In genomic region chr11:32010663-32010970, GRCm38 (mm10) we compare ENCODE assay signal across 11 mouse cellular contexts. TPM values are rescaled to one million over a fixed set of nuclear protein-coding genes. Genes with fewer than 3 reads are reported as not detected.
A peak's percentile ranks its signal among the peaks of the same experiment; 100 is the strongest.
DNase-seq lines count a peak whose midpoint lies in the region; ATAC-seq lines count a peak whose summit lies in the region.
"Had no signal": no experiment of that assay in that cellular context is flagged by ENCODE, and none has a peak within 500 bp of the region (broad histone marks: within the 10 kb centered on the region; RNA-seq: fewer than 3 reads in every experiment).

No protein-coding gene starts in this region.

- peak; percentile 75 for DNase-seq in CD4-positive helper T cell, adult 2 months (ENCODE audit: low read depth, low spot score)
- DNase-seq in NIH3T3 (ENCODE audit: low read depth), result peak; percentile 31
- no peak for DNase-seq in cerebellum, adult 9-10 months
- DNase-seq in ovary, postnatal 14 days (ENCODE audit: low spot score), result no peak

- H3K4me3 ChIP-seq in hindbrain, embryonic 13.5 days, result no peak overlapping the region
- no peak overlapping the region for H3K4me3 ChIP-seq in midbrain, embryonic 15.5 days
- no peak overlapping the region for H3K4me3 ChIP-seq in heart, embryonic 12.5 days
- H3K4me3 ChIP-seq: heart, embryonic 13.5 days; lung, embryonic 15.5 days had no signal

- H3K9me3 ChIP-seq in hindbrain, embryonic 13.5 days, result 0 out of 2 replicates have a peak, but pooled peaks cover 8% of the 10 kb centered on the region
- no peaks in the 10 kb centered on the region; the same call in 1 of the 2 replicates for H3K9me3 ChIP-seq in midbrain, embryonic 15.5 days
- peaks cover 7% of the 10 kb centered on the region; the same call in 1 of the 2 replicates for H3K9me3 ChIP-seq in heart, embryonic 12.5 days (replicated peaks)
- H3K9me3 ChIP-seq: lung, embryonic 15.5 days had no signal

- ATAC-seq in hindbrain, embryonic 13.5 days (ENCODE audit: low FRiP score), result no peak
- ATAC-seq in midbrain, embryonic 15.5 days (replicated peaks), result 0 out of 2 replicates have a peak, but pooled peaks have one; percentile 1
- ATAC-seq in heart, embryonic 12.5 days (ENCODE audit: insufficient number of reproducible peaks, low FRiP score), result no peak
- ATAC-seq: intestine, postnatal 0 days had no signal

- H3K27ac ChIP-seq in hindbrain, embryonic 13.5 days, result peak overlapping the region; percentile 84
- H3K27ac ChIP-seq in midbrain, embryonic 15.5 days, result peak overlapping the region; percentile 81
- no peak overlapping the region for H3K27ac ChIP-seq in heart, embryonic 12.5 days (ENCODE audit: poor library complexity, severe bottlenecking)
- H3K27ac ChIP-seq: heart, embryonic 13.5 days; lung, embryonic 15.5 days had no signal

- WGBS in hindbrain, embryonic 13.5 days, result 36% methylated on average over 5 of the region's 5 CpGs
- 28% methylated on average over 5 of the region's 5 CpGs for WGBS in midbrain, embryonic 15.5 days
- 60% methylated on average over 5 of the region's 5 CpGs for WGBS in heart, embryonic 12.5 days

- peaks cover 48% of the 10 kb centered on the region for H3K36me3 ChIP-seq in hindbrain, embryonic 13.5 days
- H3K36me3 ChIP-seq in midbrain, embryonic 15.5 days (replicated peaks), result peaks cover 20% of the 10 kb centered on the region
- no peaks in the 10 kb centered on the region for H3K36me3 ChIP-seq in heart, embryonic 12.5 days
- H3K36me3 ChIP-seq: heart, embryonic 13.5 days; lung, embryonic 15.5 days had no signal

- H3K9ac ChIP-seq in hindbrain, embryonic 13.5 days, result peak overlapping the region; percentile 60; the same call in 1 of the 2 replicates
- H3K9ac ChIP-seq in midbrain, embryonic 15.5 days, result no peak overlapping the region
- no peak overlapping the region for H3K9ac ChIP-seq in heart, embryonic 12.5 days
- H3K9ac ChIP-seq: heart, embryonic 13.5 days; lung, embryonic 15.5 days had no signal

- no peaks in the 10 kb centered on the region for H3K27me3 ChIP-seq in hindbrain, embryonic 13.5 days
- no peaks in the 10 kb centered on the region for H3K27me3 ChIP-seq in midbrain, embryonic 15.5 days (replicated peaks)
- no peaks in the 10 kb centered on the region for H3K27me3 ChIP-seq in heart, embryonic 12.5 days (replicated peaks)
- H3K27me3 ChIP-seq: heart, embryonic 13.5 days; lung, embryonic 15.5 days had no signal

- H3K4me2 ChIP-seq in hindbrain, embryonic 13.5 days, result peak overlapping the region; percentile 39
- H3K4me2 ChIP-seq in midbrain, embryonic 15.5 days, result peak overlapping the region; percentile 40
- H3K4me2 ChIP-seq in heart, embryonic 12.5 days, result no peak overlapping the region
- H3K4me2 ChIP-seq: heart, embryonic 13.5 days; lung, embryonic 15.5 days had no signal

- peaks cover 74% of the 10 kb centered on the region for H3K4me1 ChIP-seq in hindbrain, embryonic 13.5 days (replicated peaks)
- H3K4me1 ChIP-seq in midbrain, embryonic 15.5 days, result peaks cover 73% of the 10 kb centered on the region
- H3K4me1 ChIP-seq in heart, embryonic 12.5 days (replicated peaks), result peaks cover 18% of the 10 kb centered on the region

RNA-seq across cellular contexts. Expression of gene Nsg2, which starts 10.4 kb away (rescaled TPM):
- 451 and 461 TPM in 2 replicates for polyA plus RNA-seq in hindbrain, embryonic 13.5 days (2015; fragmentation: Nextera tagmentation; extraction: Ambion mirVana)
- 653 and 655 TPM in 2 replicates for polyA plus RNA-seq in midbrain, embryonic 15.5 days (2015; fragmentation: Nextera tagmentation; extraction: Ambion mirVana)
- 0.73 and 1.0 TPM in 2 replicates for polyA plus RNA-seq in heart, embryonic 12.5 days (2016; fragmentation: Nextera tagmentation; extraction: Ambion mirVana)

RNA-seq across cellular contexts. Expression of gene 4930524B15Rik, which starts 45.2 kb away (rescaled TPM):
- 0.16 and 0.22 TPM in 2 replicates for polyA plus RNA-seq in hindbrain, embryonic 13.5 days (2015; fragmentation: Nextera tagmentation; extraction: Ambion mirVana)
- 0.19 and 0.32 TPM in 2 replicates for polyA plus RNA-seq in midbrain, embryonic 15.5 days (2015; fragmentation: Nextera tagmentation; extraction: Ambion mirVana)
- 0.12 and 0.22 TPM in 2 replicates for polyA plus RNA-seq in heart, embryonic 12.5 days (2016; fragmentation: Nextera tagmentation; extraction: Ambion mirVana)
- polyA plus RNA-seq: lung, embryonic 15.5 days; small intestine, adult 2 months had no signal

Comparison
In these comparisons a context has a peak if more than half of its experiments do, and no peak if none do; other contexts are left out.
1. DNase-seq: peak in CD4-positive helper T cell, adult 2 months (single experiment) and NIH3T3 (single experiment); none in cerebellum, adult 9-10 months (single experiment) and ovary, postnatal 14 days (single experiment).
2. RNA of gene Nsg2, which starts 10.4 kb away (polyA plus RNA-seq): 653 to 655 TPM in midbrain, embryonic 15.5 days and 451 to 461 TPM in hindbrain, embryonic 13.5 days; 0.73 to 1.0 TPM in heart, embryonic 12.5 days; every median in the first group is over 100 times any median in the second.